Mouse (Mus musculus) kidney, adult 2 months (tissue): ENCODE data around the gene Mmp27.

Source experiments
- CTCF ChIP-seq: fragments of 200-500 bp; conservative IDR thresholded peaks from 2 replicates; pipeline ENCODE4 v1.5.1; 2011; ENCODE audit warnings: low read depth, mild to moderate bottlenecking, control low read depth, low read length, moderate library complexity, mixed read lengths; ENCODE audit not compliant: insufficient read depth, insufficient read length
- POLR2A ChIP-seq: fragments of 200-500 bp; IDR thresholded peaks from one replicate; pipeline ENCODE4 v1.6.1; 2011; ENCODE audit warnings: low read depth, low read length, control low read depth

- TF ChIP-seq CTCF (no peak), POLR2A (no peak)
Observed at GRCm38 (mm10) chr9:7526255-7526940, 44.8 kb upstream of the Mmp27 start.
